Mouse (Mus musculus): Measurements from ENCODE around the gene Fezf2.

GRCm38 (mm10) chr14:12342458-12343131 lies 5.4 kb downstream of the Fezf2 start:
- no peak for TF ChIP-seq POLR2A (IDR thresholded peaks at IDR 0.05; ENCODE audit: borderline replicate concordance, extremely low read depth, insufficient read depth, insufficient read length, poor library complexity, severe bottlenecking)
- TF ChIP-seq CTCF (IDR thresholded peaks at IDR 0.05; ENCODE audit: borderline replicate concordance, extremely low read depth, insufficient read depth, insufficient read length): no peak
